Mouse (Mus musculus) liver, embryonic 14.5 days (tissue): ENCODE measurements around the gene Pole4.
A peak's percentile ranks its signal among the peaks of the same experiment; 100 is the strongest.

ENCODE experiments used
- CTCF ChIP-seq: IDR thresholded peaks from 2 replicates; pipeline ENCODE4 v1.5.1; 2016; ENCODE audit warnings: antibody characterized with exemption, low read depth, control low read depth
- EP300 ChIP-seq: IDR thresholded peaks from 2 replicates; pipeline ENCODE4 v1.6.1; 2016; ENCODE audit warnings: antibody characterized with exemption, low read depth

DNA sequence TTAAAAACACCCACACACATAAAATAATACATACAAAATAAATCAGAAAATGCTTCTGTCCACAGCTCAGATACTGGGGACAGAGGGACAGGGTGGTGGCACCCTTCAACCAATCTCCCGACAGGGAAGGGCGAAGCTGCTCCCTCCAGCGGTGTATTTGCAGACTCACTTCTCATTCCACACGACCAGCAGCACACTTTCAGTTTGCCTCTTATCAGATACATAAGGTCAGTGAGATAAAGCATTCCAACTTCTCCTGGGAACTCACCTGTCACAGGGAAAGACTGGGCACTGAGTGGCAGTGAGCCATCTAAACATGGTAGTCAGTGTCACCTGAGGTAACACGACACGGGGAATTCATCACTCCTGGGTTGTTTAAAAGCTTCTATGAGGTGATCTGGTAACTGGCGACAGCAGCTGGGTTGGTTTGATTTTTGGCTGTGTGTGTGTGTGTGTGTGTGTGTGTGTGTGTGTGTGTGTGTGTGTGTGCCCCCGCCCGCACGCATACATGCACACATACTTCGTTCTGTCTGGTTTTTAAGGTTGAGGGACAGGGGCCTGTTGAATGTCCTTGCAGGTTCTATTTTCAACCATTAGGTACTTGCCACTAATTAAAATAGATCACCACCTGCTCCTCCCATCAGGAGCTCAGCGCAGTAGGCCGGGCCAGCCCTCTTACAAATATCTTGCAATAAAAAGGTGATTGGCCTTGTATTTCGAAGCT is 48.6 kb upstream of the Pole4 start:
- peak; percentile 51 for TF ChIP-seq CTCF
- TF ChIP-seq EP300, result no peak
